Mouse (Mus musculus): ENCODE data around the gene Pgm2. TPM values are rescaled to one million over a fixed set of nuclear protein-coding genes. Genes with fewer than 3 reads are reported as not detected.
A peak's percentile ranks its signal among the peaks of the same experiment; 100 is the strongest.

The Pgm2 gene
- polyA plus RNA-seq, 1 experiment from 2014 or later: 35.2 TPM

DNA sequence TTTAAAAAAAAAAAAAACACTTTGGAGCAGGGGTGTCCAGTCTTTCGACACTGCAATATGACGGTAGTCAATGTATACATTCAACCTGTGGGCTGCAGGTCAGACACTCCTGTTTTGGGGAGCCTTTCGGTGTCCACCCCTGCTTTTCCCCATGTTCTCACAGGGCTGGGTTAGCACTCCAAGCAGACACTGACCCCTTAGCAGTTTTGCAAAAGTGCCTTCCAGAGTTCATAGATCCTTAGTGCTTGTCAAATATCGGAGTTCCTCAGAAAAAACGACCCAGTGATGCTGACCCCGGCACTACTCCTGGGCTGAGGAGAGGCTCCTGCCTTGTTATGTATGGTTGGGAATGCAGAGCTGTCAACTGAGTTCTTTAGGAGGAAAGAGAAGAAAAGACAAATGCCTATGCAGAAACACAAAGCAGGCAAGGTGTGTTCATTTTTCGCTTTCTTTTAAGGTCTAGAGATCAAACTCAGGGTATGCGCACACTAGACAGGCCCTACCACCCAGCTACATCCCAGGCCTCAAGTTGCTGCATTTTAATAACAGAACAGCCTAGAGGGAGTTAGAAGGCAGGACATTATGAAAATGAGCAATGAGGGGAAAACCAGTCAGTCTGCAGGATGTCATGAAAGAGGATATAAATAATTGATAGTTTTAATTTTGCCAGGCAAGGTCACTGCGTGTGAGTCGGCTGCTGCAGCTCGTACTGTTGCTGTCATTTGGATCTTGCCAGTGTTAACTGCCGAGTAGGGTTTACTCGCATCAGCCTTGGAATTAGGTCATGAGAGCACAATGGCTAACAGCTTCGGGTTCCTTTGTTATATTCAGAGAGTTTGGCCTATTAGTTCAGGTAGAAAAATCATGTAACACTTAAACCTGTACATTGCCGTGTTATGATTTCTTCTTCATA is 9.0 kb upstream of the Pgm2 start:
- no peak overlapping the region for H3K9ac ChIP-seq (ENCODE audit: low read length)
- WGBS: 55% methylated on average over 15 of the region's 15 CpGs
- ATAC-seq (replicated peaks; ENCODE audit: low FRiP score, low TSS enrichment, low read depth): no peak

GRCm38 (mm10) chr5:64085405-64085804 is 7.3 kb upstream of the Pgm2 start:
- no peak overlapping the region for H3K9ac ChIP-seq (ENCODE audit: low read length)
- H3K27ac ChIP-seq (ENCODE audit: low read depth): no peak overlapping the region
- no peaks in the 10 kb centered on the region for H3K9me3 ChIP-seq (ENCODE audit: control insufficient read depth, low read length)
- peaks cover 3% of the 10 kb centered on the region; the same call in 1 of the 2 replicates for H3K4me1 ChIP-seq (replicated peaks; ENCODE audit: control insufficient read depth, insufficient read depth, low read length)
- H3K4me2 ChIP-seq (ENCODE audit: low read length): no peak overlapping the region
- WGBS: 91% methylated on average over 9 of the region's 9 CpGs
- no peaks in the 10 kb centered on the region for H3K27me3 ChIP-seq (replicated peaks; ENCODE audit: control insufficient read depth, insufficient read depth, low read length)
- no peak overlapping the region for H3K4me3 ChIP-seq (ENCODE audit: low read depth, low read length)
- ATAC-seq (replicated peaks; ENCODE audit: low FRiP score, low TSS enrichment, low read depth): no peak
- no peak for DNase-seq (ENCODE audit: low spot score)
- H3K36me3 ChIP-seq (ENCODE audit: control insufficient read depth, insufficient read depth, low read length): no peaks in the 10 kb centered on the region

More for the DNA sequence above, 9.0 kb upstream of the Pgm2 start:
- no peak for DNase-seq (ENCODE audit: low spot score)
- Histone ChIP-seq H3K36me3 (ENCODE audit: control insufficient read depth, insufficient read depth, low read length) (no peaks in the 10 kb centered on the region), H3K4me3 (ENCODE audit: low read depth, low read length) (no peak overlapping the region), H3K27ac (ENCODE audit: low read depth) (no peak overlapping the region), H3K9me3 (ENCODE audit: control insufficient read depth, low read length) (no peaks in the 10 kb centered on the region), H3K4me2 (ENCODE audit: low read length) (no peak overlapping the region), H3K4me1 (replicated peaks; ENCODE audit: control insufficient read depth, insufficient read depth, low read length) (peaks cover 5% of the 10 kb centered on the region; the same call in 1 of the 2 replicates), H3K27me3 (replicated peaks; ENCODE audit: control insufficient read depth, insufficient read depth, low read length) (no peaks in the 10 kb centered on the region)

- Histone ChIP-seq H3K9ac (ENCODE audit: low read length) (no peak overlapping the region), H3K9me3 (ENCODE audit: control insufficient read depth, low read length) (no peaks in the 10 kb centered on the region), H3K27me3 (replicated peaks; ENCODE audit: control insufficient read depth, insufficient read depth, low read length) (no peaks in the 10 kb centered on the region), H3K4me1 (replicated peaks; ENCODE audit: control insufficient read depth, insufficient read depth, low read length) (peaks cover 3% of the 10 kb centered on the region; the same call in 1 of the 2 replicates), H3K4me2 (ENCODE audit: low read length) (no peak overlapping the region), H3K36me3 (ENCODE audit: control insufficient read depth, insufficient read depth, low read length) (no peaks in the 10 kb centered on the region), H3K27ac (ENCODE audit: low read depth) (no peak overlapping the region), H3K4me3 (ENCODE audit: low read depth, low read length) (no peak overlapping the region)
- WGBS: 75% methylated on average over 9 of the region's 9 CpGs
- no peak for DNase-seq (ENCODE audit: low spot score)
- no peak for ATAC-seq (replicated peaks; ENCODE audit: low FRiP score, low TSS enrichment, low read depth)
Measured at GRCm38 (mm10) chr5:64088740-64089139, 4.0 kb upstream of the Pgm2 start.

DNA sequence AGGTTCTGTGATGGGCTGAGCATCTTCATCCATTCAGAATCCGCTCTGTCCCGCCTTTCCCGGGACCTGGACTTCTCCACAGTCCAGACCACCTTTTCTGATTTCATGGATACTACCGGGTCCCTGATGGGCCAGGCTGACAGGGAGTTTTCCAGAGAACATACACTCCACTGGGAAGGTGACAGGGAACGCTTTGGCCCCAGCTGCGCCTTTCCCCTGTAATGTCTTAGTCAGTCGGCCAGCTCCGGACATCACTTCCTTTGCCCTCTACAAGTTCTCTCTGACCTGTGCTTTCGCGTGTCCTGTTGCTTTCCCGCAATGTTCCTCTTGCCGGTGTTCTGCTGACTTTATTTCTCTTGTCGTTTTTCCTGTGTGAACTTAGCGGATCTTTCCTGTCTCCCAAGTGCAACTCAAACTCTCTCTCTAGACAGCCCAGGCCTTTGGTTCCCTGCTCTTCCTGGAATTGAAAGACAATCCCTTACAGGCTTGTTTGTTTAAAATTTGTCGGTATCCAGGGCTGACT is 660 bp downstream of the Pgm2 start:
- H3K9ac ChIP-seq (ENCODE audit: low read length): peak overlapping the region; percentile 75
- no peaks in the 10 kb centered on the region for H3K27me3 ChIP-seq (replicated peaks; ENCODE audit: control insufficient read depth, insufficient read depth, low read length)
- H3K36me3 ChIP-seq (ENCODE audit: control insufficient read depth, insufficient read depth, low read length): peaks cover 6% of the 10 kb centered on the region; the same call in 1 of the 2 replicates
- WGBS: 1% methylated on average over 15 of the region's 15 CpGs
- H3K9me3 ChIP-seq (ENCODE audit: control insufficient read depth, low read length): no peaks in the 10 kb centered on the region
- DNase-seq (ENCODE audit: low spot score): peak; percentile 79
- peak; percentile 29 for ATAC-seq (replicated peaks; ENCODE audit: low FRiP score, low TSS enrichment, low read depth)
- peaks cover 13% of the 10 kb centered on the region for H3K4me1 ChIP-seq (replicated peaks; ENCODE audit: control insufficient read depth, insufficient read depth, low read length)
- H3K4me2 ChIP-seq (ENCODE audit: low read length): peak overlapping the region; percentile 90
- H3K4me3 ChIP-seq (ENCODE audit: low read depth, low read length): peak overlapping the region; percentile 77
- H3K27ac ChIP-seq (ENCODE audit: low read depth): peak overlapping the region; percentile 68

- no peak overlapping the region for H3K4me3 ChIP-seq (ENCODE audit: low read depth, low read length)
- H3K27me3 ChIP-seq (replicated peaks; ENCODE audit: control insufficient read depth, insufficient read depth, low read length): no peaks in the 10 kb centered on the region
- no peak overlapping the region for H3K9ac ChIP-seq (ENCODE audit: low read length)
- H3K27ac ChIP-seq (ENCODE audit: low read depth): no peak overlapping the region
- DNase-seq (ENCODE audit: low spot score) (no peak), ATAC-seq (replicated peaks; ENCODE audit: low FRiP score, low TSS enrichment, low read depth) (no peak)
- WGBS: 62% methylated on average over 5 of the region's 5 CpGs
- peaks cover 13% of the 10 kb centered on the region for H3K4me1 ChIP-seq (replicated peaks; ENCODE audit: control insufficient read depth, insufficient read depth, low read length)
- H3K36me3 ChIP-seq (ENCODE audit: control insufficient read depth, insufficient read depth, low read length): peaks cover 10% of the 10 kb centered on the region; the same call in 1 of the 2 replicates
- no peaks in the 10 kb centered on the region for H3K9me3 ChIP-seq (ENCODE audit: control insufficient read depth, low read length)
- H3K4me2 ChIP-seq (ENCODE audit: low read length): no peak overlapping the region
Measured at GRCm38 (mm10) chr5:64095342-64095993, 2.7 kb downstream of the Pgm2 start.

GRCm38 (mm10) chr5:64101993-64102716 is 9.4 kb downstream of the Pgm2 start:
- DNase-seq (ENCODE audit: low spot score): no peak
- no peak for ATAC-seq (replicated peaks; ENCODE audit: low FRiP score, low TSS enrichment, low read depth)
- Histone ChIP-seq H3K9me3 (ENCODE audit: control insufficient read depth, low read length) (no peaks in the 10 kb centered on the region), H3K9ac (ENCODE audit: low read length) (no peak overlapping the region), H3K36me3 (ENCODE audit: control insufficient read depth, insufficient read depth, low read length) (peaks cover 46% of the 10 kb centered on the region), H3K27me3 (replicated peaks; ENCODE audit: control insufficient read depth, insufficient read depth, low read length) (no peaks in the 10 kb centered on the region), H3K27ac (ENCODE audit: low read depth) (no peak overlapping the region), H3K4me1 (replicated peaks; ENCODE audit: control insufficient read depth, insufficient read depth, low read length) (no peaks in the 10 kb centered on the region), H3K4me2 (ENCODE audit: low read length) (no peak overlapping the region), H3K4me3 (ENCODE audit: low read depth, low read length) (no peak overlapping the region)
- WGBS: 84% methylated on average over 9 of the region's 9 CpGs

DNA sequence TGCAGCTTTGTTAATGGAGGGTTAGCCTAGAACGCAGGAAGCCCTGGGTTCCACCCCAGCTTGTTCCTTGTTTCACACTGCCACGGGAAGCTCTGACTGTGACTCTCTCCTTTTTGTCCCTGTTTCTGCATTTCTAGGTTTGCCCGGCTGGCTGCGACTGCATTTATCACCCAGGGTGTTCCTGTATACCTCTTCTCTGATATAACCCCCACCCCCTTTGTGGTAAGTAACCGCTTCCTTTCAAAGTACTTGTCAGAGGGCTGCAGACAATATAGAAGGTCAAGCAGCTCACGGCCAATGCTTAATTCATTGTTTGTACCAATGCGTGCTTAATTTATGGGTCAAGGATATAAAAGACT is 9.9 kb downstream of the Pgm2 start:
- H3K27me3 ChIP-seq (replicated peaks; ENCODE audit: control insufficient read depth, insufficient read depth, low read length): no peaks in the 10 kb centered on the region
- no peak overlapping the region for H3K4me2 ChIP-seq (ENCODE audit: low read length)
- no peak for ATAC-seq (replicated peaks; ENCODE audit: low FRiP score, low TSS enrichment, low read depth)
- DNase-seq (ENCODE audit: low spot score): no peak
- no peaks in the 10 kb centered on the region for H3K9me3 ChIP-seq (ENCODE audit: control insufficient read depth, low read length)
- no peak overlapping the region for H3K4me3 ChIP-seq (ENCODE audit: low read depth, low read length)
- H3K9ac ChIP-seq (ENCODE audit: low read length): no peak overlapping the region
- 74% methylated on average over 7 of the region's 7 CpGs for WGBS
- no peaks in the 10 kb centered on the region for H3K4me1 ChIP-seq (replicated peaks; ENCODE audit: control insufficient read depth, insufficient read depth, low read length)
- no peak overlapping the region for H3K27ac ChIP-seq (ENCODE audit: low read depth)
- H3K36me3 ChIP-seq (ENCODE audit: control insufficient read depth, insufficient read depth, low read length): peaks cover 52% of the 10 kb centered on the region

DNA sequence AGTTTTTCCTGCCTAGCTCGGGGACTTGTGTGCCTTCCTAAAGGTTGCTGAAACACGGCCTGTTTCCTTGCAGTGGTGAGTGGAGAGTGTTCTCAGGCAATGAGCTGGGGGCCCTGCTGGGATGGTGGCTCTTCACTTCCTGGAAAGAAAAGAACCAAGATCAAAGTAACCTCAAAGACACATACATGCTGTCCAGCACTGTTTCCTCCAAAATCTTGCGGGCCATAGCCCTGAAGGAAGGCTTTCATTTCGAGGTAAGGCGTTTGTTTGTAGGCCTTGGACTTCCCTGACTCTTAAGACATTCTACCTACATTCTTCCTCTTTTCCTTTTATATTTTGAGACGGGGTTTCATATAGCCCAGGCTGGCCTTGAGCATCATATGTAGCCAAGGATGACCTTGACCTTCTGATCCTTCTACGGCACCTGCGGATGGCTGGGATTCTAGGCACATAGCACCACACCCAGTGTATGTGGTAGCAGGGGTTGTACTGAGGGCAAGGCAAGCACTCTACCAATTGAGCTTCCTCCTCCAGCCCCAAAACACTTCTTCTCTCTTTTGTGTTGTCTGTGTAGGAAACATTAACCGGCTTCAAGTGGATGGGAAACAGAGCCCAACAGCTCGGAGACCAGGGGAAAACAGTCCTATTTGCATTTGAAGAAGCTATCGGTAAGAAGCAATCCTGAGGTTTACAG is 15.0 kb downstream of the Pgm2 start:
- 92% methylated on average over 11 of the region's 11 CpGs for WGBS
- H3K9me3 ChIP-seq (ENCODE audit: control insufficient read depth, low read length): no peaks in the 10 kb centered on the region
- no peaks in the 10 kb centered on the region for H3K4me1 ChIP-seq (replicated peaks; ENCODE audit: control insufficient read depth, insufficient read depth, low read length)
- H3K9ac ChIP-seq (ENCODE audit: low read length): no peak overlapping the region
- DNase-seq (ENCODE audit: low spot score) (no peak), ATAC-seq (replicated peaks; ENCODE audit: low FRiP score, low TSS enrichment, low read depth) (no peak)
- no peak overlapping the region for H3K4me2 ChIP-seq (ENCODE audit: low read length)
- peaks cover 77% of the 10 kb centered on the region for H3K36me3 ChIP-seq (ENCODE audit: control insufficient read depth, insufficient read depth, low read length)
- no peak overlapping the region for H3K4me3 ChIP-seq (ENCODE audit: low read depth, low read length)
- no peak overlapping the region for H3K27ac ChIP-seq (ENCODE audit: low read depth)
- H3K27me3 ChIP-seq (replicated peaks; ENCODE audit: control insufficient read depth, insufficient read depth, low read length): no peaks in the 10 kb centered on the region
